Mouse (Mus musculus) thymus, postnatal 4 days (tissue): ENCODE measurements around the gene Ier5l.
A peak's percentile ranks its signal among the peaks of the same experiment; 100 is the strongest.

ENCODE experiments used
- DNase-seq: peaks from one replicate; pipeline ENCODE4 v3.0.0; 2021

The Ier5l gene

GRCm38 (mm10) chr2:30474039-30474438 lies at the start of gene Ier5l:
Ier5l (minus strand) TSS chr2:30474219.
- DNase-seq: peak; percentile 65

GRCm38 (mm10) chr2:30523727-30524126 lies 49.7 kb upstream of the Ier5l start:
- DNase-seq: no peak

- no peak for DNase-seq
Measured at GRCm38 (mm10) chr2:30510711-30511380, 36.8 kb upstream of the Ier5l start.

- no peak for DNase-seq
Measured at GRCm38 (mm10) chr2:30507138-30507727, 33.2 kb upstream of the Ier5l start.

GRCm38 (mm10) chr2:30503677-30504621 lies 29.9 kb upstream of the Ier5l start:
- no peak for DNase-seq

GRCm38 (mm10) chr2:30501701-30502100 lies 27.7 kb upstream of the Ier5l start:
- no peak for DNase-seq

GRCm38 (mm10) chr2:30495909-30496861 lies 22.2 kb upstream of the Ier5l start:
- DNase-seq: peak; percentile 61

- no peak for DNase-seq
Measured at GRCm38 (mm10) chr2:30495000-30495908, 21.2 kb upstream of the Ier5l start.

- no peak for DNase-seq
Measured at GRCm38 (mm10) chr2:30490384-30490783, 16.4 kb upstream of the Ier5l start.

GRCm38 (mm10) chr2:30487597-30487996 lies 13.6 kb upstream of the Ier5l start:
- no peak for DNase-seq

GRCm38 (mm10) chr2:30478526-30478925 lies 4.5 kb upstream of the Ier5l start:
- no peak for DNase-seq

- no peak for DNase-seq
Measured at GRCm38 (mm10) chr2:30476241-30476640, 2.2 kb upstream of the Ier5l start.

GRCm38 (mm10) chr2:30475457-30475856 lies 1.4 kb upstream of the Ier5l start:
- DNase-seq: no peak

GRCm38 (mm10) chr2:30474776-30475175 lies 757 bp upstream of the Ier5l start:
- DNase-seq: no peak

GRCm38 (mm10) chr2:30473431-30474031 lies 488 bp downstream of the Ier5l start:
- peak; percentile 61 for DNase-seq

- peak; percentile 40 for DNase-seq
Measured at GRCm38 (mm10) chr2:30472731-30473351, 1.2 kb downstream of the Ier5l start.

- peak; percentile 70 for DNase-seq
Measured at GRCm38 (mm10) chr2:30471795-30472720, 2.0 kb downstream of the Ier5l start.

GRCm38 (mm10) chr2:30471051-30471450 lies 3.0 kb downstream of the Ier5l start:
- peak; percentile 19 for DNase-seq
